Mouse (Mus musculus) neural tube, embryonic 10.5 days (tissue): ENCODE data around the gene Cmtr1.
"Not testable (repeated sequence)": the region's sequence is repeated elsewhere in the genome, so short reads cannot be mapped to it uniquely, and the experiment has no call there.

Experiments
- DNase-seq: peaks from one replicate; pipeline ENCODE4 v3.0.0-alpha.2; 2017; ENCODE audit warnings: low spot score; ENCODE audit errors: extremely low spot score

The Cmtr1 gene

GRCm38 (mm10) chr17:29700573-29700972 lies 40.2 kb downstream of the Cmtr1 start:
- DNase-seq = no peak

DNA sequence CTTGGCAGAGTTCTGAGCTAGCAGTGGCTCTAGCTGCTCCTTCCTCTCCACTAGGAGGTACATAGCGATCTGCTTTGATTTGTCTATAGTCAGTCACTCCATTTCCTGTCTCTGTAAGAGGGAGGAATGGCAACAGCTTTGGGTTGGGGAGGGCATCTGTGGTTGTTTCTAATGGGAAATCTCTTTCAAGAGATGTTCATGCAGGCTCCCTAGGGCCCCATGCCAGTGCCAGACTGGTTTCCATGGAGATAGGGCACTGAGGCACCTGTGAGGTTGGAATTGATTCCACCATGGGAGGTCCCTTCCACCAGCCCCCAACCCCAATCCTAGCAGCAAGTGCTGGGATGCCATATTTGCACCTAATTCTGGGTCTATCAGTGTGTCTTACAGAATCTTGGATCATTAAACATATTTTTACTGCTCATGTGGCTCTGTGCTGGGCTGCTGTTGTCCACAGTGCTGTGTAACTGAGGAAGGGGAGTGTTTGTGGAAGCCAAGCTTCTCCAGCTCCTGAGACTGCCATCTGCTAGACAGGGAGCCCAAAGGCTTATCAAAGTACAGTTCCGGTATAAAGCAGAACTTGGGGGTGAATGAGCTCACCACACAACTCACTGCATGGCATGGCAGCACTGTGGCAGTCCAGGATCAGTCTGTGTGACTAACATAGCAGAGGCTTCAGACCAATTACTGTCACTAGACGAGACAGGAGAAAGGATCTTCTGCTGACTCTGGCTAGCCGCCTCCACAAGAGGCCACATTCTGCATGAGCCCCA lies 42.7 kb downstream of the Cmtr1 start:
- DNase-seq = no peak

GRCm38 (mm10) chr17:29704781-29705180 lies 44.4 kb downstream of the Cmtr1 start:
- DNase-seq = peak; percentile 57

- no peak for DNase-seq
These were observed 45.5 kb downstream of the Cmtr1 start for GRCm38 (mm10) chr17:29705881-29706280.

GRCm38 (mm10) chr17:29706981-29707545 lies 46.7 kb downstream of the Cmtr1 start:
- DNase-seq = no peak

DNA sequence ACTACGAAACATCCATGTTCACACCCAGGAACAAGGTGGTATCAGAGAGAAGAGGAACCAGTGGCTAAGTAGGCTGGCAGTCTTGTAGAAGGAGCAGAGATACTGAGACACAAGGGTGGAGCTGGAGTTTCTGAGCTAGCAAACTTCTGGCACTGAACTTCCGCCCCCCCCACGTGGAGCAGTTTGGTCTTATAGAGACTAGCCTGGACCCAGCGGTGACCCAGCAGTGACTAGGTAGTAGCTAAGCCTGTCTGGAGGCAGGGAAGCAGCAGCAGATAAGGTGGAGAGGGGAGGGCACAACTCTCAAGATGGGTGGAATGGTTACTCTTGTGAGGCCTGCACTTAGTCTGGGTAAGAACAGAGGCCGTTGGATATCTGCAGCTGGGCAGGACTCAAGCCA lies 48.4 kb downstream of the Cmtr1 start:
- no peak for DNase-seq

DNA sequence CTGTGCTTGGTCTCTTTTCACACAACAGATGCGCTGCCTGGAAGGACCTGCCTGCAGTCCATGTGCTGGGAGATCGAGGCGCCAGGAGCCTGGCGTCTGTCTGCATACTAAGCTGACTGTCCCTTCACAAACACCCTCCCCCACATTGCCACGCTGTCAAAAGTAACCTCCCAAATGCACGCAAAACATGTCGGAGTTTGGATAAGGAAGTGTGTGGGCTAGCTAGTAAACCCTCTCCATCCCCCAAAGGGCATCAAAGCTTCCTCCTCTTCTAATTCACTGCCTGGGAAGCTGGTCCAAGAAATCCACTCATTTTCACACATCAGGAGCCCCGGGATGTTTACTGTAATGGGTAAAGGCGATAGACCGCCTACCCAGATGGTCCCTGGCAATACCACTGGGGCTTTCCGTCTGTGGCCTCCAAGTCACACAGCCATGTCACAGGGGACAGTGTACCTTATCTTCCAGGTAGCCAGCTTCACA lies 50.2 kb downstream of the Cmtr1 start:
- no peak for DNase-seq

DNA sequence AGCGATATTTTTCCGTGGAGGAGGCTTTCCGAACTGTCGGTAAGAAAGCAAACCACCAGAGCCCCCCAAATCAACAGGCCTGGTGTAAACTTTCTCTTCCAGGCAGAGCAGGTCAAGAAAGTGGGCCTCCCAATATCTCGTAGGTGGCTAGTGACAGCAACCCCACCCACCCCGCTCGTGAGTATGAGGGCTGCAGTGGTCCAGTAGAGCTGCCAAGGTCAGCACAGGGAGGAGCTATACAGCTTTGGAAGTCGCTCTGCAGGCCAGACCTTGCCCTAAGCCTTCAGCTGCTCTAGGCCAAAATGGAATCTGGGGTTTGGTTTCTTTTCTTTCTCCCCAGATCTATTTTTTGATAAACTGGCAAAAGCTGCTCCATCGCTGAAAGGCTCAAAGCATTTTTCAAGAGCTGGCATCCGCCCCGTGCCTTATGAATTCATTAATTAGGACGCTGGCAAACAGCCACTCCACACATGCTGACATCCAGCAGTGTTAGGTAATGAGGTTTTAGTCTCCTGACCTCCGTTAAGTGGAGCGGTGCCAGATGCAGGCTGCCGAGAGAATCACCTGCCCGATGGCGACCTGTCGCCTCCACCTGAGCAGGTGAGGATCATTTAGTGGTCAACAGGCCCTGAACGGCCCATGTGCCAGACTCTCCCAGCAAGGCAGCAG lies 50.8 kb downstream of the Cmtr1 start:
- DNase-seq = no peak

DNA sequence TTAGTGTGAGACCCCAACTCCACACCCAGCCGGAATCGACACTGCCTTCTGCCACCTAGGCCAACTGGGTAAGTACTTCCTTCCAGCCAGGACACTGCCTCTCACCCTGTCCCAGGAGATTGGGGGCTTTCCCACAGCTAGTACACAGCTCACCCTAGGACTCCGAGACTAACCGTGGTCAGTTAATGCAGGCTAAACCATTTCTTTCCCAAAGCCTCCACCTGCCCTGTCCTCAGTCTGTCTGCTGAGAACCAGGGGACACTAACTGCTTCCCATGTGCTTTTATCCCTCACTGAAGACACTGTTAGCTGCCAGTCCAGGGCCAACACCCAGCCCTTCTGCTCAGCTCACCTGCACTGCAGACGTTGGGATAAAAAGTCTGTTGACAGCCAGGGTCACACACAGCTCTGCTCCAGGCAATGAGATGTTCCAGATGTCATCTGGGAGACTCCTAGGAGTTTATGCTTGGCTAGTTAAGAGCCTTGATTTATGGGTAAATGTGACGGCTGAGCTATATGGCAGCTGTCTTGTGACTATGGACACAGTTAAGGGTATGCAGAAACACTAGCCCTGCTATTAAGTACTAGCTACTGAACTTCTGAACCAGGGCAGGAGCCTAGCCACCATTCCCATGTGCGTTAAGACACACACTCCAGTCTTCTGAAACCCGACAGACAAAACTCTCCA lies 51.5 kb downstream of the Cmtr1 start:
- no peak for DNase-seq

DNA sequence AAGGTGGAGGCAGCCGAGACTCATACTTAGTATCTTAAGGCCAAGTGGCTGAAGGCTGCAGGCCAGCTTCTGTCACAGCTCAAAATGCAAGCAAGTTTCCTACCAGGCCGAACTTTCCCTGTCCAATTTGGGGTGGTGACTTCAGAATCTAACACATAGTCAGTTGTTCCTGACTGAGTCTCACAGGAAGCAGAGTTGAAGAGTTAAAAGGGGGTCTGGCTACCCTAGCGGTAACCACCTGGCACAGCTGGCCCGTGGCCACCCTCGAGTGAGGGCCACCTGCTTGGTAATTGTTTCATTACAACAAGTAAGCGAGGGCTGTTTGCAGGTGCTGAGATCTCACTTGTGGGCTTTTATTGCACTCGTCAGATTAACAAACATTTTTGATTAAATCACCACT lies 52.2 kb downstream of the Cmtr1 start:
- DNase-seq = no peak

DNA sequence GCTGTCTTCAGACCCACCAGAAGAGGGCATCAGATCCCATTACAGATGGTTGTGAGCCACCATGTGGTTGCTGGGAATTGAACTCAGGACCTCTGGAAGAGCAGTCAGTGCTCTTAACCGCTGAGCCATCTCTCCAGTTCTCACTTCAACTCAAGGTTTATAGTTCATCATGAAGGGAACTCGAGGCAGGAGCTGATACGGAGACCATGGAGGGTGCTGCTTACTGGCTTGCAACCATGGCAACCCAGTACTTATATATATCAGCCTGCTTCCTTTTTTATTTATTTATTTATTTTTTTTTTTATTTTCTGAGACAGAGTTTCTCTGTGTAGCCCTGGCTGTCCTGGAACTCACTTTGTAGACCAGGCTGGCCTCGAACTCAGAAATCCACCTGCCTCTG lies 53.3 kb downstream of the Cmtr1 start:
- not testable (repeated sequence) for DNase-seq

DNA sequence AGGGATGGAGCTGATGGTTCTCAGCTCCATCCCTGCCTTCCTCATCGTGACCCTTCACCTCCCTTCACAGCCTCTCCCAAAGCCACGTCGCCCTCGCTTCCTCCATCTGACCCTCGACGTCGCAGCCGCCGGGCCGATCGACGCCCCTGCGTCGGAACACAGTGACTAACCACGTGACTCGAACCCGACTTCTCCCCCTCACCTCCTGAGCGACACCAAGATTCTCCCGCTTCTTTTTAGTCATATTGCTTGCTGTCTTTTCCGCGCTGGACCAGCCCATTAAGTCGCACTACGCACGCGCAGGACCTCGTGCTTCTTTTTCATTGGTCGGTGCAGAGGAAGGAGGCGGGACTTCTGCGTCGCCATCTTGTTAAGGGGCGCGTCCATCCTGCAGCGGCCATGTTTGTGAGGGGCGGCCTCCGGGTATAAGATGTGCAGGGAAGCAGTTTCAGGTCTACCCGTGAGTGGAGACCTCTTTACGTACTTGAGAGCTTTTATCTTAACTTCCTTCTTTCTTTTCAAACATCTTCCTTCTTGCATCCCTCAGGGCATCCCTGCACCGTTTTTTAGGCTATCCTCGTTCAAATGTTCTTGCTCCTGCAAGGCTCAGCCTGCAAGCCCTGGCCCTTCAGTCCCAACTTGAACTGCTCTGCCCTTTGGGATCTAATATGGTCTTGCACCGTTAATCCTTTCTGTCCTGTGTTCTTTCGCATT lies 56.5 kb downstream of the Cmtr1 start, which contains the start of gene Ccdc167:
TSS of gene Ccdc167 (minus strand) at position 313 of the 714 bp plus-strand sequence.
- DNase-seq = peak; percentile 99

DNA sequence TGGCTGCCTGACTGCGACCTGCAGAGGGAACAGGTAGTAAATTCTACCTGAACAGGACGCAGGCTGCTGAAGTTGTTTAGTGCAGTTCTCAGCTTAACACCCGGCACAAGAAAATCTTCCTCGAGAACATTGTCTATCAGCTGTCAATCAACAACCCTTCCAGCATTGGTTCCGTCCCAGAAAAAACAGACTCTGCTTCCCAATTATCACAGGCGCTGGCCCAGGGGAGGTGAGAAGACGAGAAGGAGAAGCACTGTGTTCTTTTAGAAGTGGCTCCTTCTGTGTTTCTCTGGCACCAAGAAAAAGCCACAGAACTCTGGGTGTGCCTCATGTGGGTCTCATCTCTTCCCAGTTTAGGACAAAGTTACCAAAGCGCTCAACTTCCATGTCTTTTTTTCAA lies 58.3 kb downstream of the Cmtr1 start:
- no peak for DNase-seq

GRCm38 (mm10) chr17:29719628-29720575 lies 59.5 kb downstream of the Cmtr1 start:
- DNase-seq = no peak

DNA sequence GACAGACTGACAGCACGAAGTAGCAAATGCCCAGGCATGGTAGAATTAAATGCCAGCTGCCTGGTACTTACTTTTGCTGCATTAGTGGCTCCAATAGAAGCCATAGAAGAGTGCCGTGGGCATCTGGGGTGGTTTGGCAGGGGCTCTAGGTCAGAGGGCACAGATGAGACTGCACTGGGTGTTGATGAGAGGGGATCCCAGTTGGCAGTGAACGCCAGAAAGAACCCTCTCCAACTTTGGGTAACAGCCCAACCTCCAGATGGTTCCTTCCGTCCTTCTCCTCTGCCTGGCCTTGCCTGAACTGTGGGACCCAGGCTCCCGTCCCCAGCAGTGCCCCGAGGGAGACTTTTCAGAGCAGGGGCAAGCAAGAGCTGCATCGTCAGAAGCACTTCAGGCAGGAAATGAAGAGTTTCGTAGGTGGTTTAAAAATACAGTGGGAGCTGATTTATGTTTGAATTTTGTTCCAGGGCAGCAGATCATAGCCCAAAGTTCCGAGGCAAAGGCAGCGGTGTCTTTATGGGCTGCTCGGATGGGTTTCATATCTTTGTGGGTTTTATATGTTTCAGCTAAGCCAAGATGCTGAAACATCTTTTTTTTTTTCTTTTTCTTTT lies 60.5 kb downstream of the Cmtr1 start:
- no peak for DNase-seq

- no peak for DNase-seq
These were observed 64.2 kb downstream of the Cmtr1 start for GRCm38 (mm10) chr17:29724610-29725009.

- no peak for DNase-seq
These were observed 64.7 kb downstream of the Cmtr1 start for GRCm38 (mm10) chr17:29725027-29725620.

GRCm38 (mm10) chr17:29728082-29728481 lies 67.7 kb downstream of the Cmtr1 start:
- DNase-seq = no peak
